Mouse (Mus musculus) ES-E14 (cell line): Measurements from ENCODE around the gene Tmem130.
"Not testable (repeated sequence)": the region's sequence is repeated elsewhere in the genome, so short reads cannot be mapped to it uniquely, and the experiment has no call there.

Experiments used
- CHD2 ChIP-seq: IDR thresholded peaks from 2 replicates; pipeline ENCODE4 v1.6.1; 2014; ENCODE audit warnings: mild to moderate bottlenecking, low read depth, low read length, inconsistent platforms
- MAFK ChIP-seq: IDR thresholded peaks from 2 replicates; pipeline ENCODE4 v1.6.1; 2014; ENCODE audit warnings: mild to moderate bottlenecking, low read depth, low read length, inconsistent platforms; ENCODE audit not compliant: insufficient read depth
- ZC3H11A ChIP-seq: IDR thresholded peaks from 2 replicates; pipeline ENCODE4 v1.6.1; 2012; ENCODE audit warnings: low read depth, mild to moderate bottlenecking, inconsistent platforms, low read length, borderline replicate concordance
- ZNF384 ChIP-seq: IDR thresholded peaks from 2 replicates; pipeline ENCODE4 v1.6.1; 2012; ENCODE audit warnings: low read depth, low read length, inconsistent platforms

- not testable (repeated sequence) for TF ChIP-seq CHD2, ZC3H11A, ZNF384, MAFK
These were observed 5.6 kb upstream of the Tmem130 start, which contains the start of gene Trrap for GRCm38 (mm10) chr5:144767106-144767798.
